Mouse (Mus musculus) liver, embryonic 12.5 days (tissue): ENCODE results near the gene Hebp1. TPM values are rescaled to one million over a fixed set of nuclear protein-coding genes. Genes with fewer than 3 reads are reported as not detected.

Experiments
- ATAC-seq: fragments of 200-750 bp; cut with Nextera tagmentation; 2 replicates; pipeline ENCODE4 v1.8.0; 2017; ENCODE audit warnings: moderate number of reproducible peaks, mild to moderate bottlenecking, moderate library complexity
- H3K27ac ChIP-seq: fragments of 300-500 bp; sonication (generic); 2 replicates; pipeline ENCODE4 v1.5.1; 2016; ENCODE audit warnings: mild to moderate bottlenecking
- H3K27me3 ChIP-seq: fragments of 300-500 bp; sonication (generic); replicated peaks from 2 replicates; pipeline ENCODE4 v1.6.1; 2016; ENCODE audit warnings: mild to moderate bottlenecking, moderate library complexity
- H3K36me3 ChIP-seq: fragments of 300-500 bp; sonication (generic); 2 replicates; pipeline ENCODE4 v1.6.1; 2016; ENCODE audit warnings: mild to moderate bottlenecking, moderate library complexity
- H3K4me1 ChIP-seq: fragments of 300-500 bp; sonication (generic); 2 replicates; pipeline ENCODE4 v1.6.1; 2016
- H3K4me2 ChIP-seq: fragments of 300-500 bp; sonication (generic); 2 replicates; pipeline ENCODE4 v1.6.1; 2016; ENCODE audit warnings: mild to moderate bottlenecking, moderate library complexity
- H3K4me3 ChIP-seq: fragments of 300-500 bp; sonication (generic); 2 replicates; pipeline ENCODE4 v1.5.1; 2016; ENCODE audit warnings: mild to moderate bottlenecking, moderate library complexity
- H3K9ac ChIP-seq: fragments of 300-500 bp; sonication (generic); 2 replicates; pipeline ENCODE4 v1.6.1; 2016; ENCODE audit warnings: mild to moderate bottlenecking, moderate library complexity
- H3K9me3 ChIP-seq: fragments of 300-500 bp; sonication (generic); replicated peaks from 2 replicates; pipeline ENCODE4 v1.6.1; 2016; ENCODE audit warnings: mild to moderate bottlenecking, moderate library complexity
- WGBS: fragments of 180-500 bp; shearing (Covaris S2); methylation state at CpG from one replicate; pipeline ENCODE4 v1.1.7; 2016; ENCODE audit not compliant: insufficient replicate concordance; 5-methylcytosine and 5-hydroxymethylcytosine counted together
- polyA plus RNA-seq: library from polyadenylated mRNA; unstranded; fragments of >200 nt; fragmentation: Nextera tagmentation; extraction: Ambion mirVana; gene quantifications from 2 replicates; pipeline ENCODE4 v1.2.1, GENCODE M21; 2016

Gene Hebp1
- polyA plus RNA-seq, 1 experiment from 2014 or later = 120 TPM

DNA sequence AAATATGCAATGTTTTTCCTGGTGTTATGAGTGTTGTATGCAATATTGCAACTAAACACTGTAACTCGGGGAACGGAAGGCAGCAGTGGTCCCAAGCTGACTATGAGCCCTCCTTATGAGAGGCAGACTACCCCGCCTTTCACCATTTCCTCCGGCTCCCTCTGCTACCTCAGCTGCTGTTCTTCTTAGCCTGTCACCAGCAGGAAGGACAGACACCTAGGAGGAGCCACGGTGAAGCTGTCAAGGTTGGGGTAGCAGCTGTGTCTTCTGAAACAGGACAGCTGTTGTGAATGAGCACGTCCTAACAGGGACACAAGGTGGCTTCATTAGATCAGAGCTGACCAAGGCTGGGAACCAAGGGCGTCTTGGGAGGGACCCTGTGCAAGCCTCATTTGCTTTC, 59.6 kb downstream of the Hebp1 start:
- H3K27ac ChIP-seq = no peak overlapping the region
- peaks cover 3% of the 10 kb centered on the region; the same call in 1 of the 2 replicates for H3K4me1 ChIP-seq
- no peaks in the 10 kb centered on the region for H3K27me3 ChIP-seq
- 79% methylated on average over 7 of the region's 7 CpGs for WGBS
- no peak overlapping the region for H3K9ac ChIP-seq
- peaks cover 100% of the 10 kb centered on the region for H3K36me3 ChIP-seq
- ATAC-seq = no peak
- H3K4me2 ChIP-seq = no peak overlapping the region
- no peaks in the 10 kb centered on the region for H3K9me3 ChIP-seq
- H3K4me3 ChIP-seq = no peak overlapping the region

DNA sequence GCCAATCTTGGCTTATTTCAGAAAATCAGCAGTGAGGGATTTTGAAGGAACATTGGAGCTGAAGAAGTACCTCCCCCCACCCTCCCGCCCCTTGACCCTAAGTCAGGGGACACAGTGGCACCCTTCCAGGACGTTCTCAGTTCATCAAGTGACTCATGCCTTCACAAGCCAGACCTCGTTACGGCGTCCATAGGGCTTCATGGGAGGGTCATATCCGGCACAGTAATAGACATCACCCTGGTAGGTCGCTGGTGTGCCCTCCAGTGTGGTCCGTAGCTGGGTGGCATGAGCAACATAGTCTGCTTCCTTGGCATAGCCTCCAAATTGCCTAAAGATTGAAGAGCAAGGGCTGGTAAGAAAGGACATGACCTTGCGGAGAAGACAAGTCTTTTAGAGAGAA, 60.1 kb downstream of the Hebp1 start:
- no peaks in the 10 kb centered on the region for H3K9me3 ChIP-seq
- no peak overlapping the region for H3K4me3 ChIP-seq
- no peak for ATAC-seq
- no peak overlapping the region for H3K27ac ChIP-seq
- H3K4me2 ChIP-seq = no peak overlapping the region
- 82% methylated on average over 9 of the region's 9 CpGs for WGBS
- H3K36me3 ChIP-seq = peaks cover 99% of the 10 kb centered on the region
- no peaks in the 10 kb centered on the region for H3K4me1 ChIP-seq
- H3K27me3 ChIP-seq = no peaks in the 10 kb centered on the region
- H3K9ac ChIP-seq = no peak overlapping the region

DNA sequence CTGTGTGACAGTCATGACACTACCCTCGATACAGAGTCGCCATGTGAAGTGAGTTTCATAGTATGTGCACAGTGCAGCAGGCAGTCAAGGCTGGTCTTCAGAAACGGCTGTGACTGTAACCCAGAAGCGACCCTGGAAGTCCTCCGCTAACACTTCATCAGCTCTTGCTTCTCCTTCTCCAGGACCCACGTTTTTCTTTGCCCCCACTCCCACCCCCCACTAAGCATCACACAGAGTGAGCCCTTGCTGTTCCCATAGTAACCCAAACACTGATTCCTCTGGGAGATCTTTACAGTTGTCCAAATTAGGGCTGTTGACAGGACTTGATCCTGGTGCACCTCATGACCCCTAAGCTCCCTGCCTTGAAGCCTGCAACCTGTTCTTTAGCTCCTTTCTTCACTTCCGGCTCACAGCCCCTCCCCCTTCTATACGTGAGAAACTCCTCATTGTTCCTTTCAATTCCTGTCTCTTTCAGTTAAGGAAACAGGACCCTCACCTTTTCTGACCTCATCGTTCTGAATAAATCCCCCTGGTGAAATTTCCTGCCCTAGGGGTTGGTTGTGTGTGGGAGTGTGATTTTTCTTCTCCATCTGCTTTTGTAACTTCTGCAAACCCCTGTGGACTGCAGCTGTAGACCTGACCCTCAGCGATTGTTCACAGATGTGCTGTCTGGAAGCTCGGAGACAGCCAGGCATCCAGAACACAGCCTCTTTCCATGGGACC, 61.2 kb downstream of the Hebp1 start:
- Histone ChIP-seq H3K27ac (no peak overlapping the region), H3K4me2 (no peak overlapping the region), H3K9ac (no peak overlapping the region), H3K27me3 (no peaks in the 10 kb centered on the region), H3K4me3 (no peak overlapping the region), H3K4me1 (no peaks in the 10 kb centered on the region), H3K36me3 (peaks cover 88% of the 10 kb centered on the region), H3K9me3 (no peaks in the 10 kb centered on the region)
- peak; percentile 50; the same call in 1 of the 2 replicates for ATAC-seq
- WGBS = 53% methylated on average over 11 of the region's 11 CpGs

DNA sequence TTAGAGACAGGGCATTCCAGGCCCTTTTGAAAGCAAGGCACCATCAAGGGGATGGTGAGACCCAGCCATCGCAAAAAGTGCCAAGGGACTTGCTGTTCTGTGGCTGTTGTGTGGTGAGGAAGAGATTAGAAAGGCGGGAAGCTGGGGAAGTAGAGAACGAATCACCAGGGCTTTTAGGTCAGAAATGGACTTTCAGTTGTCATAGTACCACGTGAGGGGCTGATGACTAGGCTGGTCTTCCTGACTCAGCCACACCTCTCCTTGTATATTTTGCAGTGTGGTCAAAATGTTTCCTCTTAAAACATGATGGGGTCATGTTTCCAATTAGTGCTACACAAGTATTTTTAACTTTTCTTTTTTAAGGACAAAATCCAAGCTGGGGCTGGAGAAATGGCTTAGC, 62.1 kb downstream of the Hebp1 start:
- WGBS = 41% methylated on average over 4 of the region's 4 CpGs
- no peaks in the 10 kb centered on the region for H3K4me1 ChIP-seq
- no peak overlapping the region for H3K4me2 ChIP-seq
- no peak overlapping the region for H3K27ac ChIP-seq
- H3K4me3 ChIP-seq = no peak overlapping the region
- H3K27me3 ChIP-seq = no peaks in the 10 kb centered on the region
- no peak overlapping the region for H3K9ac ChIP-seq
- ATAC-seq = no peak
- H3K9me3 ChIP-seq = no peaks in the 10 kb centered on the region
- peaks cover 79% of the 10 kb centered on the region for H3K36me3 ChIP-seq

DNA sequence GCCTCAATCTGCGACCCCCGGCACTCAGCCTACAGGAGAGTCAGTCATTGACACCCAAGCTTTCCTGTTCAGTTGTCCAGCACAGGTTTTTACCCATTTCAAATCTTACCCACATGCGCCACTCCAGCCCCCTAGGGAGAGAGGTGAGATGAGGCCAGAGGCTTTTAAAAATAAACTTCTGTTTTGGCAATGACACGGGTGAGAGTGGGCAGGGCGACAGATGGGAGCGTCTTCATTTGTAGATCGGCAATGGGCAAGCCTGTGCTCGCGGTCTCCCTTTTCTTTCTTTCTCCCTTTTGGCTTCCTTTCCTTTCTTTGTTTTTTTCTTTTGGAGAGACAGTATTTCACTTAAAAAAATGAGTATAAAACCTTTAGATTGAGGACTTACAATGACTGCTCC, 64.3 kb downstream of the Hebp1 start:
- Histone ChIP-seq H3K36me3 (peaks cover 57% of the 10 kb centered on the region), H3K9ac (no peak overlapping the region), H3K4me2 (no peak overlapping the region), H3K27ac (no peak overlapping the region), H3K27me3 (0 out of 2 replicates have a peak, but pooled peaks cover 2% of the 10 kb centered on the region), H3K4me3 (no peak overlapping the region), H3K9me3 (no peaks in the 10 kb centered on the region), H3K4me1 (no peaks in the 10 kb centered on the region)
- ATAC-seq = no peak
- WGBS = 86% methylated on average over 9 of the region's 9 CpGs

DNA sequence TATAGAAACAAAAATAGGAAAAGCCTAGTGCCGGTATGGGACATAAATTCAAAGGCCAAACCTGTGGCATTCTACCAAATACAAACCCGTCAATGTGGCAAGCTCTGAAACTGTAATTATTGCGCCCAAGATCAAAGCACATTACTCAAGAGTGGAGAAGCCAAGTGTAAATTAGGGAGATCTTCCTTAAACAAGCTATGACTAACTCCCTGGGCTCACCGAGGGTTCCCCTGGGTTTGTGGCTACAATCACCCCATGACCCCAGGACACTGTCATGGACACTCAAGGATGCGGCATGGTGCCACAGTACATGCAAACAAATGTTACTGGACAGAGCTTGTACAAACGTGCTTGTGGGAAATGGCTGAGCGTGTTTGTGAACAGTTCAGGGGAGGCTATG, 64.7 kb downstream of the Hebp1 start:
- Histone ChIP-seq H3K9ac (no peak overlapping the region), H3K27me3 (0 out of 2 replicates have a peak, but pooled peaks cover 3% of the 10 kb centered on the region), H3K4me3 (no peak overlapping the region), H3K36me3 (peaks cover 53% of the 10 kb centered on the region), H3K4me1 (no peaks in the 10 kb centered on the region), H3K27ac (no peak overlapping the region), H3K9me3 (no peaks in the 10 kb centered on the region), H3K4me2 (no peak overlapping the region)
- 78% methylated on average over 7 of the region's 7 CpGs for WGBS
- ATAC-seq = no peak

DNA sequence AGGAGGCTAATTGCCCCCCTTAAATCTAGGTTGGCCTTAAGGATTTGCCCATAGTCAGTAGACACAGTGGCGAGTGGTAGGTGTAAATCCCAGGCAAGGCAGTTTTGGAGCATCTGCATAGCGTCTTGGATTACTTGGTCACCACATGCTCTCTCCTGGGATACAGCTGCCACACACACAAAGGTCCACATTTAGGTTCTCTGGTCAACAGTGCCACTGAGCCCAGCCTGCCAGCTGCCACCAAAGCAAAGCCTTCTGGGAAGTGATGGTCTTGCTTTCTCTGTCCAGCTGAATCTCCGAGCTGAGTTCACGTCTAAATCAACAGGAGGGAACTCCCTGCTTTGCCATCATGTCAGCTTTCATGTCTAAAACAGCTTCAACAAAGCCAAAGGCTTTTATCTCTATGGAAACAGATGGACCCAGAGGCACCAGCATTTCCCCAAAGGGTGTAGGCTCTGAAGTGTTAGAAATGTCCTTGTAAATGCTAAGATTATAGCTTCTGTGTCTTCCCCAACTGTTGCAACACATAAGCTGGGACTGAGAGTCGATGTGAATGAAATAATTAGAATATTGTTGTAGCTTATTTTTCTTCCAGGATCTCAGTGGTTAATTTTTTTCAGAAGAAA, 73.0 kb downstream of the Hebp1 start:
- ATAC-seq = no peak
- Histone ChIP-seq H3K9me3 (no peaks in the 10 kb centered on the region), H3K9ac (no peak overlapping the region), H3K27me3 (0 out of 2 replicates have a peak, but pooled peaks cover 3% of the 10 kb centered on the region), H3K4me1 (0 out of 2 replicates have a peak, but pooled peaks cover 4% of the 10 kb centered on the region), H3K27ac (no peak overlapping the region), H3K36me3 (no peaks in the 10 kb centered on the region), H3K4me2 (no peak overlapping the region), H3K4me3 (no peak overlapping the region)
- WGBS = 47% methylated on average over 5 of the region's 5 CpGs

DNA sequence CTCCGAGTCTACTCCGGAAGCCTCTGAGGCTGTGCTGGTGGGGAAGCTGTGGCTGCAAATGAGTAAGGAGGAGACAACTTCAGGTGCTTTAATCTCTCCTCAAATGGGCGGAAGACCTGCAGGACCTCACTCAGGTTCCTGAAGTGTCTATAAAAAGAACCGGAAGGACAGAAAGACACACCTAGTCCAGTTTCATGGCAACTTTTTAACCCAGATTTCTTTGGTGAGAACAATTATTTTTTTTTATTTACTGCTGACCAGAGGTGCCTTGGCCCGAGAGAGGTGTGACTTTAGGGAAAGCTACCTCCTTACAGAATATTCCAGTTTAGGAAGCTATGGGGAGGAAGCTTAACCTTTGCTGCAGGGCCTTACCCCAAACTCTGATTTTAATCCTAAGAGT, 79.6 kb downstream of the Hebp1 start, which contains the start of gene Gprc5d:
Gene Gprc5d, minus strand, starts transcription at position 101 of the 400 bp plus-strand sequence.
- Histone ChIP-seq H3K9me3 (no peaks in the 10 kb centered on the region), H3K4me1 (no peaks in the 10 kb centered on the region), H3K9ac (no peak within 1 kb of the TSS), H3K4me3 (no peak within 1 kb of the TSS), H3K4me2 (no peak within 1 kb of the TSS), H3K27ac (no peak within 1 kb of the TSS), H3K36me3 (no peaks in the 10 kb centered on the region), H3K27me3 (0 out of 2 replicates have a peak, but pooled peaks cover under 1% of the 10 kb centered on the region)
- no peak for ATAC-seq
- WGBS = 71% methylated on average over 5 of the region's 5 CpGs

DNA sequence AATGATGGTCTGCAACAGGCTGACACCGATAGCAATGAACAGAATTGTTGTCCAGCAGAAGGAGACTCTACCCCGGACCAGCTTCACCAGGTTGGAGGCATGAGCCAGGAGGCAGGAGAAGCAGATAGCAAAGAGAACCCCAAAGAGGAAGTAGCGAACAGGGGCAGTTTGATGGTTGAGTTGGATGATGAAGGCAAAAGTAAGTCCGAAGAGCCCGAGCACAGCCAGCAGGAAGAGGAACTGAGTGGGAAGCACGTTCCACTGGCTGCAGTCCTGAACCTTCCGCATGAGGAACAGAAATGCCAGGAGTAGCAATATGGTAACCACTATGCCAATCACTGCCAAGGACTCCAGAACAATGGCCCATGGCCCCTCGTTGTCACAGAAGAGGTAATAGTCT, 81.3 kb downstream of the Hebp1 start:
- Histone ChIP-seq H3K9ac (no peak overlapping the region), H3K27me3 (peaks cover 6% of the 10 kb centered on the region; the same call in 1 of the 2 replicates), H3K9me3 (no peaks in the 10 kb centered on the region), H3K4me3 (no peak overlapping the region), H3K4me1 (no peaks in the 10 kb centered on the region), H3K27ac (no peak overlapping the region), H3K36me3 (no peaks in the 10 kb centered on the region), H3K4me2 (no peak overlapping the region)
- ATAC-seq = no peak
- 55% methylated on average over 8 of the region's 8 CpGs for WGBS

DNA sequence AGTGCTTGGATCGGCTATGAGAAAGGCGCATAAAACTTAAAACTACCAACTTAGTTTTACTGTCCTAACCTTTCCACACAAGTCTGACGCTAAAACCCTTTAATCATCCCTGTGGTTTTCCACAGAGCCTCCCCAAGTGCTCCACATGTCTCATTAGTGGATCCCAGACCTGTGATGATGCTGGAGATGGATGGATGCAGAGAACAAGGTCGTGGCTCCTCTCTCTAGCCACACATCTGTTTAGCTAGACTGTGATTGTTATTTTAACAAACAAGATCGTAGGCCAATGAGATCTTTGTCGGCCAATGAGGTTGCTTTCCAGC, 84.7 kb downstream of the Hebp1 start:
- H3K4me2 ChIP-seq = no peak overlapping the region
- H3K9me3 ChIP-seq = no peaks in the 10 kb centered on the region
- no peaks in the 10 kb centered on the region for H3K4me1 ChIP-seq
- H3K27ac ChIP-seq = no peak overlapping the region
- no peak overlapping the region for H3K4me3 ChIP-seq
- no peak overlapping the region for H3K9ac ChIP-seq
- 34% methylated on average over 6 of the region's 6 CpGs for WGBS
- H3K36me3 ChIP-seq = no peaks in the 10 kb centered on the region
- H3K27me3 ChIP-seq = peaks cover 6% of the 10 kb centered on the region; the same call in 1 of the 2 replicates
- ATAC-seq = no peak

DNA sequence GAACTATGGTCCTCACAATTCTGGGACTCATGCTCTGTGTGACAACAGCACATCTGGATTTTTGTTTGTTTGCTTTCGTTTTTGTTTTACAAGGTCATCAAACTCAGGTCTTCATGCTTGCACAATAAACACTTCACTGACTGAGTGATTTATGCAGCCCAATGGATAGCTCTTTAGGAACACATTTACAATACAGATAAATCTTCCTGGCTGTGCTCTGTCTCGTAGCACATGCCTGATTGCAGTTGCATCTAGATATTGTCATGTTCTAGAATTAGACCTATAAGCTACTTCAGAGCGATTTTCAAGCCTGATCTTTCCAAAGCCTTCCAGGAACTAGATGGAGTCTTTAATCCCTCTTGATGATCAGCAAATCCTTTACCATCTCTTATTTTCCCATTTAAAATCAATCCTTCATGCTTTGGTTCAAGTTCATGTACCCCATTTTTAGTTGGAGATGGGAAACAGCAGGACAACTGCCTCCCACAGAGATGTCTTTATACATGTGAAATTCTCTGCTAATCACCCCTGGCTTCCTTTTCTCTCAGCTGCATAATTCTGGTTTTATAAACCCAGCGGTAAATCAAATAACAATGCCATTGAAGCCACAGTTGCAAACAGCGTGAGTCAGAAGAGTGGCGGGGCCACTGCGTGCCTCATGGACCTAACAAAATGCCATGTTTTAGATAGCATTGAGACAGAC, 85.3 kb downstream of the Hebp1 start:
- ATAC-seq = no peak
- no peaks in the 10 kb centered on the region for H3K9me3 ChIP-seq
- peaks cover 6% of the 10 kb centered on the region; the same call in 1 of the 2 replicates for H3K27me3 ChIP-seq
- H3K9ac ChIP-seq = no peak overlapping the region
- H3K27ac ChIP-seq = no peak overlapping the region
- H3K4me1 ChIP-seq = no peaks in the 10 kb centered on the region
- 24% methylated on average over 7 of the region's 7 CpGs for WGBS
- no peaks in the 10 kb centered on the region for H3K36me3 ChIP-seq
- H3K4me3 ChIP-seq = no peak overlapping the region
- no peak overlapping the region for H3K4me2 ChIP-seq

DNA sequence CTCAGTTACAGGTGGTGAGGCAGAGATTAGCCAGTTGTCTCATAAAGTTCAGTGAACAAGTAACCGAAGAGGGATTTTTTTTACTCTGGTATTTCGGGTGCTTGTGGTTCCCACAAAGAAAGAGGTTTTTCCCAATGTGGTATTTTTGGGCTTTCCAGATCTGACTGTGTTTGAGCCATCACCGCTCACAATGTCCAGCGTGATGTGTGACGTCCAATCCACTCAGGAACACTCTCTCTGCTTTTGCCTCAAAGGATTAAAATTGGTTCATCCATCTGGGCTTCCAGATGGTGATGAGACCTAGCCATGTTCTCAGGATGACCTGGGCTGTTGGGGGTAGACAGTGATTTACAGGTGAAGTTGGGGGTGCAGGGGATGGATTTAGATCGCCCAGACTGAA, 90.8 kb downstream of the Hebp1 start:
- no peaks in the 10 kb centered on the region for H3K4me1 ChIP-seq
- no peaks in the 10 kb centered on the region for H3K9me3 ChIP-seq
- WGBS = 69% methylated on average over 6 of the region's 6 CpGs
- no peaks in the 10 kb centered on the region for H3K36me3 ChIP-seq
- H3K27ac ChIP-seq = no peak overlapping the region
- no peak overlapping the region for H3K4me2 ChIP-seq
- H3K9ac ChIP-seq = no peak overlapping the region
- H3K27me3 ChIP-seq = peaks cover 14% of the 10 kb centered on the region; the same call in 1 of the 2 replicates
- ATAC-seq = no peak
- no peak overlapping the region for H3K4me3 ChIP-seq
